Mouse (Mus musculus): ENCODE results near the gene Kalrn.

The Kalrn gene

GRCm38 (mm10) chr16:34271476-34271875 is 301.9 kb downstream of the Kalrn start:
- in situ Hi-C loops (cut with MboI, MseI) = no loop called here

DNA sequence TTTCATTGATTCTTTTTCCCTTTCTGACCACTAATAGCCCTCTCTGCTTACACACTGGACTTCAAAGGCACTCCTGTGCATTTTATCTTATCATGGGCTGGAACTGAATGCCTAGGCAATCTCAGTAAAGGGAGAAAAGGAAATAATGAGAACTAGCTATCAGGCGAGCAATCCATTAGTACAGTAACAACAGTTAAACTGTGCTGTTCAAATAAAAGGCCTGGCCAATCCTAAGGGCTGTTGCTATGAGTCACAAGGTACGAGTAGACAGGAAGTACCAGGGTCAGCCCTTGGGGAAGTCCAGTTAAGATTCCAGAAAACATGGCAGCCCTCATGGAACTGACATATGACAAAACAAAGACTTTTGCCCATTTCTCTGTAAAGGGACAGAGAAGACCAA is 302.7 kb downstream of the Kalrn start:
- in situ Hi-C loops (cut with MboI, MseI) = no loop called here

- in situ Hi-C loops (cut with MboI, MseI) = no loop called here
These were observed 303.7 kb downstream of the Kalrn start for GRCm38 (mm10) chr16:34269642-34270041.

- in situ Hi-C loops (cut with MboI, MseI) = no loop called here
These were observed 305.6 kb downstream of the Kalrn start for GRCm38 (mm10) chr16:34267751-34268150.

DNA sequence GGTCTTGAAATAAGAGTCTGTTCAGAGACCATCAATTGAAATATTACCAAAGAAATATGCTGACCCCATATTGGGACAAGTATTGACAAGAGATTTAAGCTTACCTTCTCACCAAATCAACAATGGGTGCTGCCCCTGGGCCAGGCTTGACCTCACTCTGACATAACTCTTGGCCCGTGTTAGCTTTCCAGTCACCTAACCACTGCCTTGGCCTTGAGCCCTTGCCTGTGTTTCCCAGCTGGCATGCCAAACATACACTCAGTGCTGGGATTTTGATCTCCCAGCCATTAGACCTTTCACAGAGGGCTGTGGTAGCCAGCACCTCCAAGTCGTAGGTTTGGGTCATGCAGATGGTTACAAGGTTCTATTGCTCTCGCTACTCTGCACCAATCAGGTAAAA is 308.7 kb downstream of the Kalrn start:
- in situ Hi-C loops (cut with MboI, MseI) = no loop called here

DNA sequence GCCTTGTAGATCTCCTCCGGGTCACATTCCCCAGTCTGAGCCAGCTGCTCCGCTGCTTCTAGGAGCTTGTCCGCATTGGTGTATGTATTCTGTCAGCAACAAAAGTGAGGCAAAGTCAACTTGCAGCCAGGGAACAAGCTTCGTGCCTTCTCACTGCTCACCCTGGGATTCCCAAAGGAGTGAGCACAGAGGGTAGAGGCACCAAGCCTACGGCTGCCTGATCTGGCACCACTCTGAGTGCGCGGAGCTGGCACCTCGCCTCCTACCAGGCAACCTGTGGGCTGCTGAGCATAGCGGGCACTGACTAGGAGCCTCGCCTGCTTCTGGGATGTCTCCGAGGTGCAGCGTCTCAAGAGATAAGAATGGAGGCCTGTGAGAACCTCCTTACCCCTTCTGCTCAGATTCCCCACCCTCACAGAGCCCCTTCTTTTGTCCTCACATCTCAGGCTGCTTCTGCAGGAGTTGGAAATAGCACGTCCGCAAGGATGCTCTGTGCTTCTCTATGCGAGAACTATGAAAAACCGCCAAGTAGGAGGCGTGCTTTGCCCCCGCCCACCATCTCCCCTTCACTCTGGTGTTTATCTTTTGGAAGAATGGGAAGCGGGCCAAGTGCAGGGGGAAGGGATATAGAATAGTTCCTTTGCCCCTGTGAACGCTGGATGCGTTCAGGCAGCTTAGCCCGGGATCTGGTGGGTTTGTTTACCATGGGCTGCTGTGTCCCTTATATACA is 310.4 kb downstream of the Kalrn start:
- in situ Hi-C loops (cut with MboI, MseI) = no loop called here

GRCm38 (mm10) chr16:34260971-34261924 is 312.1 kb downstream of the Kalrn start:
- in situ Hi-C loops (cut with MboI, MseI) = no loop called here

DNA sequence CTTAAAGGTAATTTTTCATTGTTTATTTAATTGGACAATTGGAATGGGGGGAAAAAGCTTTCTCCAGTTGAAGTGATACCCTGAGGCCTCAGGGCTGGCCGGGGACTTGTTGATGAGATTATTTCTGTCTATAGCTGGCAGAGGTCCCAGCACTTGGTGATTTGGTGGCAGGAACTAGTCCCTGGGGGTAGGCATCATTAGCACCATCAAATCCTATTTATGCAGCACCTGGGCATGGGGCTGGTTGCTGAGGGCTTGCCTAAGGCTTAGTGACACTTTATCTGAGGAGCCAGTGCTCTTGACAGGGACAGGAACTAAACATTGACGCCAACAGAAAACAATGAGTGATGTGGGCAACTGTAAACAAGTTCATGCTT is 318.7 kb downstream of the Kalrn start:
- in situ Hi-C loops (cut with MboI, MseI) = no loop called here

- in situ Hi-C loops (cut with MboI, MseI) = no loop called here
These were observed 319.2 kb downstream of the Kalrn start for GRCm38 (mm10) chr16:34254002-34254645.

DNA sequence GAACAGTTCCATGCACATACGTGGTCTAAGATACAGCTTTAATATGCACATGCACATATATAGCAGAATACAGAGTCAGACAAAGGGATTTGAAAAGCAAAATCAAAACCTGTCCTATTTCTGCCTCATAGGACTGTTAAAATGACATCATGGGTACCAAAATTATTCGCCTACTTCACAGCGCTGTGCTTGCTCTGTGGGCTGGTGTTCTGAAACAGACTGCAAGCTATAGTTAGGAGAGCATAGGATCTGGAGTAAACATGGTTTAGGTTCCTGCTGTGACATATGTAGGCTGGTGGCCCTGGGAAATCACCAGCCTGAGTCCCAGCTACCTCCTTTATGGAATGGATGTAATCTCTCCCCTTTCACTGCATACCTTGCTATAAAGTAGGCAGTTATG is 320.7 kb downstream of the Kalrn start:
- in situ Hi-C loops (cut with MboI, MseI) = no loop called here

DNA sequence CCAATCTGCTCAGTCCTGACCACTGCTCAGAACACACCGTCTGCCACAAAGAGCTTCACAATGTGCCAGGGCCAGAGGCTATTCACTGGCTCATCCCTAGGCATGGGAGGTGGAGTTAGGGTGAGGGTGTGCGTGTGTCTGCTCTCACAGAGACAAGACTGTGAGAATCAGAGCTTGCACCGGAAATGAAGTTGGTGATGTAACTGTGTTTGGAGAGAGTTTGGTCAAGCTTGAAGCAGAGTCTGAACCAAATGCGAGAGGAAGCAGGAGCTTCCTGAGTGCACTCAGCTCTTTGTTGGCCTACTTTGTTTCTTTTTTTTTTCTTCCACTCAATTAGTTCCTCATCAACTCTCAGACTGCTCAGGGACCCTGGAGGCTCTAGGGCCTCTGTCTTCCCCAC is 325.1 kb downstream of the Kalrn start:
- in situ Hi-C loops (cut with MboI, MseI) = no loop called here

DNA sequence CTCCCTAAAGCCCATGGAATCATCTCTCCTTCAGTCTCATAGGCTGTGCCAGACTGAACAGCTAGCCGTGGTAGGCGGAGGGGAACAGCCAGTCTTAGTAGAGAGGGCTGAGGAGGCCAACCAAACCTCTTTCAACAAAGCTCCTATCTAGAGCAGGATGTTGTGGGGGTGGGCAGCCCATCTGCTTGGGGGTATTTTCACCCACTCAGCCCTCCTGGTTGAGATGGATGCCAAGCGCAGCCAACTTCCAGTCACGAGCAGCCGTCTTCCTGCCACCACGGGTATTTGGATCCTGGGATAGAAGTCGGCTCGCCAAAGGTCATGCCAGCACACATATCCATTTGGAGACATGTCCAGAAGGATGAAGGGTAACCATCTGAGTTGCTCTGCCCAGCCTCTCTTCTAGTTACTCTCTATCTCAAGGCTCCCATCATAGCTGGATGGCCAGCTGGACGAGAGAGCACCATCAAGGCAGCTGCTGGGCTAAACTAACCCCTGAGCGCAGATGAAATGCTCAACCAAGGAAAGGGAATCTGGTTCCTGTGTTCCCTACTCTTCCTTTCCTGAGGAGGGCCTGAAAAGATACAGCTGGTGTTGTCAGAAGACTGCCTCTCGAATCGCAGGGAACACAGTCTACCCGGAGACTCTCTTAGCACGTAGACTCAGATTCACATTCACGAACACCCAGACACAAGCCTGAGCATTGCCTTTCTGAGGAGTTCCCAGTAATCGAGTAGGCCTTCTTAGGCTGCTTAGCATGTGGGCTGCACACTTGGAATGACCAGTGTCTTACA is 331.2 kb downstream of the Kalrn start:
- in situ Hi-C loops (cut with MboI, MseI) = no loop called here

- in situ Hi-C loops (cut with MboI, MseI) = no loop called here
These were observed 333.7 kb downstream of the Kalrn start for GRCm38 (mm10) chr16:34239618-34240017.

GRCm38 (mm10) chr16:34236898-34237611 is 336.3 kb downstream of the Kalrn start:
- in situ Hi-C loops (cut with MboI, MseI) = no loop called here

GRCm38 (mm10) chr16:34235086-34235485 is 338.2 kb downstream of the Kalrn start:
- in situ Hi-C loops (cut with MboI, MseI) = no loop called here

GRCm38 (mm10) chr16:34231952-34232351 is 341.4 kb downstream of the Kalrn start:
- in situ Hi-C loops (cut with MboI, MseI) = no loop called here

DNA sequence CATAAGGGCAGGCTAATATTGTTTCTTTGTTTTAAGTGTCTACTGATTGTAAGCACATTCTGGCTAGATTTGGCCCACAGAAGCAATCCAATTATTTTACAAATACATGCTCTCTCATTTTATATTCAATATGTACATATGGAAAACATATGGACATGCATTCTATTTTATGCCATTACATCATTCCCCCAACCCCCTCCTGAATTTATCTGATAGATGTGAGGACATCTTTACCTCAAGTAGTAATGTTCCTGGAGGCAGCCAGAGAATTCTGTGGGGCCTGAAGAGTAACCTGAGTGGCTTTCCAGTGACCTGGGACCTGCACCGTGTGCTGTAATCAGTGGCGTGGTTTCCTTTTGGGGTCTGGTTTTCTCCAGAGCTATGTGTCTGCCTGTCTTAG is 342.2 kb downstream of the Kalrn start:
- in situ Hi-C loops (cut with MboI, MseI) = no loop called here

- in situ Hi-C loops (cut with MboI, MseI) = no loop called here
These were observed 344.0 kb downstream of the Kalrn start for GRCm38 (mm10) chr16:34229350-34229749.

DNA sequence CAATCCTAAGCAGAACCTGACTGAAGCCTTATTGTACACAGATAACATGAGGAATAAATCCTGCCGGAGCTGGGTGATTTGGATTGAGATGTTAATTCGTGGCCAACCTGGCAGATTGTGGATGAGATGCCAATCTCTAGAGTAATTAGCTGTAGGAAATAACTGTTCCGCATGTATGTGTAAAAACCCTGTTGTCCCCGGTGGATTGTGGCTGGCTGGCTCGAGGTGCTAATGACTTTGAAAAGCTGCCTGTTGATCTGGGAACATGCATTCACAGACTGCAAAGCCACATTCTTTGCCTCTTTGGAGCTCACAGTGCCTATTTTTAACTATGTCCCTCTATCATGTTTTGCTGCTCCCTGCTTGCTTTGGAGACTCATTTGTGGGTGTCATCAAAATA is 344.7 kb downstream of the Kalrn start:
- in situ Hi-C loops (cut with MboI, MseI) = no loop called here

GRCm38 (mm10) chr16:34212160-34212559 is 361.2 kb downstream of the Kalrn start:
- in situ Hi-C loops (cut with MboI, MseI) = no loop called here

DNA sequence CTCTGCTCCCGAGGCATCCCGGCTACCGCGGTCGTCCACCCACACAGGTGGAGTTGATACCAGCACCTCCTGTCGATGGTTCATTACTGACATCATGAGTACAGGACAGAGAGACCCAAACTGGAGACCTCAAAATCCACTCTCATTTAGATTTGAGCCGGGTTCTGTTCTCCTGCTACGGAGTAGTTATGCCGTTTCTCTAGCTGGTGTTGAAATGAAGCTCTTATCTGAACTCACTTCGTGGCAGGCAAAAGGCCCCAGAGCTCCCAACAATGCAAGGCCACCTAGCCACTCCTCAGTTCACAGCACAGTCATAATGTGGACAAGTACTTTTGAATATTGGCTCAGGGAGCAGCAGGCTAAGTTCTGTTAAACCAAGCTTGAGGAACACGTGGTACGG is 362.1 kb downstream of the Kalrn start:
- in situ Hi-C loops (cut with MboI, MseI) = no loop called here
